Mouse (Mus musculus) forebrain, embryonic 15.5 days (tissue): ENCODE measurements at regions not wholly inside any gene's neighbourhood (a gene's known extent, or its start where the extent isn't known, plus 50 kb on each side); places are given as distances from the start of the nearest gene placed in this dataset.

Source experiments
- ATAC-seq: fragments of 200-750 bp; cut with Nextera tagmentation; replicated peaks from 2 replicates; pipeline ENCODE4 v1.8.0; 2017; ENCODE audit warnings: mild to moderate bottlenecking, moderate TSS enrichment, moderate library complexity
- H3K27ac ChIP-seq: fragments of 300-500 bp; sonication (generic); replicated peaks from 2 replicates; pipeline ENCODE4 v1.5.1; 2015; ENCODE audit warnings: mild to moderate bottlenecking, inconsistent platforms
- H3K27me3 ChIP-seq: fragments of 300-500 bp; sonication (generic); 2 replicates; pipeline ENCODE4 v1.6.1; 2015; ENCODE audit warnings: inconsistent platforms
- H3K36me3 ChIP-seq: fragments of 300-500 bp; sonication (generic); 2 replicates; pipeline ENCODE4 v1.6.1; 2015; ENCODE audit warnings: mild to moderate bottlenecking, inconsistent platforms
- H3K4me1 ChIP-seq: fragments of 300-500 bp; sonication (generic); 2 replicates; pipeline ENCODE4 v1.6.1; 2015; ENCODE audit warnings: inconsistent platforms
- H3K4me2 ChIP-seq: fragments of 300-500 bp; sonication (generic); replicated peaks from 2 replicates; pipeline ENCODE4 v1.6.1; 2015; ENCODE audit warnings: mild to moderate bottlenecking, inconsistent platforms
- H3K4me3 ChIP-seq: fragments of 300-500 bp; sonication (generic); 2 replicates; pipeline ENCODE4 v1.5.1; 2015; ENCODE audit warnings: mild to moderate bottlenecking, inconsistent platforms
- H3K9ac ChIP-seq: fragments of 300-500 bp; sonication (generic); replicated peaks from 2 replicates; pipeline ENCODE4 v1.6.1; 2015; ENCODE audit warnings: mild to moderate bottlenecking, inconsistent platforms
- H3K9me3 ChIP-seq: fragments of 300-500 bp; sonication (generic); 2 replicates; pipeline ENCODE4 v1.6.1; 2016; ENCODE audit warnings: inconsistent platforms
- WGBS: fragments of 180-500 bp; shearing (Covaris S2); methylation state at CpG from one replicate; pipeline ENCODE4 v1.1.7; 2015; ENCODE audit warnings: mixed read lengths; 5-methylcytosine and 5-hydroxymethylcytosine counted together

GRCm38 (mm10) chr12:91997404-91997803 lies 148.4 kb upstream of the Sel1l start:
- ATAC-seq = no peak
- Histone ChIP-seq H3K27ac (no peak overlapping the region), H3K36me3 (no peaks in the 10 kb centered on the region), H3K4me2 (no peak overlapping the region), H3K4me1 (no peaks in the 10 kb centered on the region), H3K27me3 (no peaks in the 10 kb centered on the region), H3K9me3 (no peaks in the 10 kb centered on the region), H3K9ac (no peak overlapping the region), H3K4me3 (no peak overlapping the region)
- WGBS = 7% methylated on average over 1 of the region's 1 CpGs

- H3K9ac ChIP-seq = no peak overlapping the region
- no peak overlapping the region for H3K27ac ChIP-seq
- H3K4me2 ChIP-seq = no peak overlapping the region
- no peaks in the 10 kb centered on the region for H3K36me3 ChIP-seq
- no peaks in the 10 kb centered on the region for H3K4me1 ChIP-seq
- 59% methylated on average over 2 of the region's 2 CpGs for WGBS
- H3K4me3 ChIP-seq = no peak overlapping the region
- H3K27me3 ChIP-seq = no peaks in the 10 kb centered on the region
- no peak for ATAC-seq
- no peaks in the 10 kb centered on the region for H3K9me3 ChIP-seq
Observed at GRCm38 (mm10) chr12:91995545-91995944, 146.6 kb upstream of the Sel1l start.

GRCm38 (mm10) chr12:91986448-91986847 lies 137.5 kb upstream of the Sel1l start:
- peak; percentile 67; the same call in 1 of the 2 replicates for ATAC-seq

GRCm38 (mm10) chr12:91980321-91980720 lies 131.4 kb upstream of the Sel1l start:
- Histone ChIP-seq H3K36me3 (no peaks in the 10 kb centered on the region), H3K27me3 (no peaks in the 10 kb centered on the region), H3K4me3 (no peak overlapping the region), H3K9me3 (no peaks in the 10 kb centered on the region), H3K9ac (no peak overlapping the region), H3K4me1 (0 out of 2 replicates have a peak, but pooled peaks cover 2% of the 10 kb centered on the region), H3K4me2 (no peak overlapping the region), H3K27ac (no peak overlapping the region)
- ATAC-seq = no peak
- WGBS = 48% methylated on average over 7 of the region's 7 CpGs

More at GRCm38 (mm10) chr12:91986448-91986847, 137.5 kb upstream of the Sel1l start:
- Histone ChIP-seq H3K4me1 (no peaks in the 10 kb centered on the region), H3K4me3 (no peak overlapping the region), H3K9ac (no peak overlapping the region), H3K9me3 (no peaks in the 10 kb centered on the region), H3K27ac (no peak overlapping the region; the same call in 1 of the 2 replicates), H3K27me3 (no peaks in the 10 kb centered on the region), H3K4me2 (no peak overlapping the region), H3K36me3 (no peaks in the 10 kb centered on the region)
- 68% methylated on average over 4 of the region's 4 CpGs for WGBS

- no peaks in the 10 kb centered on the region for H3K4me1 ChIP-seq
- no peaks in the 10 kb centered on the region for H3K27me3 ChIP-seq
- H3K9ac ChIP-seq = no peak overlapping the region
- H3K36me3 ChIP-seq = no peaks in the 10 kb centered on the region
- no peak for ATAC-seq
- H3K9me3 ChIP-seq = no peaks in the 10 kb centered on the region
- no peak overlapping the region for H3K27ac ChIP-seq
- 55% methylated on average over 1 of the region's 1 CpGs for WGBS
- H3K4me2 ChIP-seq = no peak overlapping the region
- H3K4me3 ChIP-seq = no peak overlapping the region
Observed at GRCm38 (mm10) chr12:91971045-91971444, 122.1 kb upstream of the Sel1l start.

- no peaks in the 10 kb centered on the region for H3K27me3 ChIP-seq
- no peak overlapping the region for H3K4me2 ChIP-seq
- H3K4me1 ChIP-seq = no peaks in the 10 kb centered on the region
- no peaks in the 10 kb centered on the region for H3K36me3 ChIP-seq
- H3K27ac ChIP-seq = no peak overlapping the region
- H3K9me3 ChIP-seq = no peaks in the 10 kb centered on the region
- WGBS = 100% methylated on average over 1 of the region's 1 CpGs
- ATAC-seq = no peak
- H3K4me3 ChIP-seq = no peak overlapping the region
- no peak overlapping the region for H3K9ac ChIP-seq
Observed at GRCm38 (mm10) chr12:91965937-91966336, 117.0 kb upstream of the Sel1l start.

GRCm38 (mm10) chr12:91963239-91963638 lies 114.3 kb upstream of the Sel1l start:
- H3K9ac ChIP-seq = no peak overlapping the region
- no peak overlapping the region for H3K4me2 ChIP-seq
- no peaks in the 10 kb centered on the region for H3K27me3 ChIP-seq
- no peaks in the 10 kb centered on the region for H3K9me3 ChIP-seq
- H3K27ac ChIP-seq = no peak overlapping the region
- no peak for ATAC-seq
- 86% methylated on average over 5 of the region's 5 CpGs for WGBS
- H3K4me1 ChIP-seq = no peaks in the 10 kb centered on the region
- no peaks in the 10 kb centered on the region for H3K36me3 ChIP-seq
- no peak overlapping the region for H3K4me3 ChIP-seq

GRCm38 (mm10) chr12:91958086-91958485 lies 109.1 kb upstream of the Sel1l start:
- H3K36me3 ChIP-seq = no peaks in the 10 kb centered on the region
- no peak for ATAC-seq

GRCm38 (mm10) chr12:91956411-91956810 lies 107.5 kb upstream of the Sel1l start:
- no peaks in the 10 kb centered on the region for H3K36me3 ChIP-seq
- no peaks in the 10 kb centered on the region for H3K27me3 ChIP-seq
- no peak overlapping the region for H3K27ac ChIP-seq
- H3K9ac ChIP-seq = no peak overlapping the region
- H3K4me1 ChIP-seq = no peaks in the 10 kb centered on the region
- H3K4me2 ChIP-seq = no peak overlapping the region
- WGBS = 88% methylated on average over 3 of the region's 3 CpGs
- no peak overlapping the region for H3K4me3 ChIP-seq
- no peaks in the 10 kb centered on the region for H3K9me3 ChIP-seq
- no peak for ATAC-seq

More at GRCm38 (mm10) chr12:91958086-91958485, 109.1 kb upstream of the Sel1l start:
- H3K27me3 ChIP-seq = no peaks in the 10 kb centered on the region
- H3K4me2 ChIP-seq = no peak overlapping the region
- H3K27ac ChIP-seq = no peak overlapping the region
- no peak overlapping the region for H3K4me3 ChIP-seq
- no peak overlapping the region for H3K9ac ChIP-seq
- H3K9me3 ChIP-seq = no peaks in the 10 kb centered on the region
- WGBS = 74% methylated on average over 4 of the region's 4 CpGs
- H3K4me1 ChIP-seq = no peaks in the 10 kb centered on the region

- WGBS = 90% methylated on average over 8 of the region's 8 CpGs
- Histone ChIP-seq H3K27ac (no peak overlapping the region), H3K9ac (no peak overlapping the region), H3K9me3 (no peaks in the 10 kb centered on the region), H3K36me3 (no peaks in the 10 kb centered on the region), H3K27me3 (no peaks in the 10 kb centered on the region), H3K4me3 (no peak overlapping the region), H3K4me2 (no peak overlapping the region), H3K4me1 (no peaks in the 10 kb centered on the region)
- ATAC-seq = no peak
Observed at GRCm38 (mm10) chr12:91948602-91949167, 99.7 kb upstream of the Sel1l start.

- Histone ChIP-seq H3K4me3 (no peak overlapping the region), H3K9ac (no peak overlapping the region), H3K27ac (no peak overlapping the region), H3K36me3 (no peaks in the 10 kb centered on the region), H3K9me3 (no peaks in the 10 kb centered on the region), H3K27me3 (no peaks in the 10 kb centered on the region), H3K4me2 (no peak overlapping the region), H3K4me1 (no peaks in the 10 kb centered on the region)
- 79% methylated on average over 3 of the region's 3 CpGs for WGBS
- ATAC-seq = no peak
Observed at GRCm38 (mm10) chr12:91947998-91948397, 99.0 kb upstream of the Sel1l start.

GRCm38 (mm10) chr12:91946541-91946940 lies 97.6 kb upstream of the Sel1l start:
- Histone ChIP-seq H3K4me3 (no peak overlapping the region), H3K9me3 (no peaks in the 10 kb centered on the region), H3K27me3 (no peaks in the 10 kb centered on the region), H3K4me1 (no peaks in the 10 kb centered on the region), H3K4me2 (no peak overlapping the region), H3K36me3 (no peaks in the 10 kb centered on the region), H3K27ac (no peak overlapping the region), H3K9ac (no peak overlapping the region)
- 82% methylated on average over 3 of the region's 3 CpGs for WGBS
- ATAC-seq = no peak
